Mouse (Mus musculus): ENCODE data around the gene Hoxb6.

DNA sequence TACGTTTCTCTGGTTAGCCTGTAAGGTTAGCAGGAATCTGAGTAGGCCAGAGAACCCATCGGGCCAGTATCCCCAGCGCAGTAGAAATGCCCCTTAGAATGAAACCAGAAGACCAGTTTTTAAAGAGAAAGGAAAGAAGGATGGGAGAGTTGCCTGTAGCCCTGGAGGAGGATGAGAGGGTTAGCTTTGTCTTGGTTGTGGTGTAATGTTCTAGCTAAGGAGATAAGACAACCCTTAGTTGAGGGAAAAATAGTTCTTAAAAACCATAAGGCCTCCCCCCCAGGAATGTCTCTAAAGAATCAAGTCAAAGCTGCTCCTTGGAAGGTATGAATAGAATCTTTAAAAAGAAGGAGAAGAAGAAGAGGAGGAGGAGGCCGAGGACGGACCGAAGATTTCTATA is 30.5 kb downstream of the Hoxb6 start:
- TF ChIP-seq POLR2A (IDR thresholded peaks at IDR 0.05; ENCODE audit: extremely low read depth, insufficient read depth, low read length) (no peak), CTCF (IDR thresholded peaks at IDR 0.05; ENCODE audit: low read depth, low read length) (no peak)

Data from liver, adult 2 months (tissue).